Mouse (Mus musculus) left cerebral cortex, adult 2 months (tissue): ENCODE measurements around the gene Pax3. TPM values are rescaled to one million over a fixed set of nuclear protein-coding genes. Genes with fewer than 3 reads are reported as not detected.

Source experiments
- DNase-seq, 2 experiments: peaks; one replicate each; pipeline ENCODE4 v3.0.0; 2021 to 2022; ENCODE audit warnings: low spot score in 2 of 2, mixed read lengths in 1 of 2; ENCODE audit errors: extremely low spot score in 1 of 2
- H3K27ac ChIP-seq: fragments of 200-600 bp; 2 replicates; pipeline ENCODE4 v1.8.1; 2022
- H3K4me3 ChIP-seq: fragments of 200-600 bp; 2 replicates; pipeline ENCODE4 v1.8.1; 2022
- CTCF ChIP-seq: fragments of 200-600 bp; IDR thresholded peaks from 2 replicates; pipeline ENCODE4 v1.8.1; 2022; ENCODE audit warnings: antibody characterized with exemption, mild to moderate bottlenecking, moderate library complexity
- intact Hi-C: fragments of 180-260 bp; cut with DNase I; formaldehyde crosslinking; loops from one replicate; pipeline ENCODE4 v1.15.1; 2025
- total RNA-seq, 2 experiments: library from RNA; stranded (reverse); gene quantifications; 2 replicates each; pipeline ENCODE4 v1.2.3; 2021

Pax3 gene
- total RNA-seq, 2 experiments from 2014 or later, result not detected

DNA sequence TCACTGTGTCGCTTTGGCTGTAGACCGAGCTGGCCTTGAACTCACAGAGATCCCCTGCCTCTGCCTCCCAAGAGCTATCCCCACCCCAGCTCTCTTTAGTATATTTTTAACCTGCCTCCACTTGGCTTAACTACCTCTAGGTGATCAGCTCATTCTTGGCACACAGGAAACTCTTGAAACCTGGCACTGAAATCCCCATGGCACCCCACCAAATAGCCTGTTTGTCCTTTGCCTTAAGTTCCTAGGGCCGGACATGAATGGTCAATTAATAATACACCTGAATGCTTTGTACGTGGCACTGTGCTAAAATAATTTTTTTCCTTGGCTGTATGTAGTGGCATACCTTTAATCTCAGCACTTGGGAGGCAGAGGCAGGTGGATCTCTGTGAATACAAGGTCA is 41.1 kb downstream of the Pax3 start:
- no peak overlapping the region for H3K27ac ChIP-seq
- DNase-seq, result no peak
- no peak overlapping the region for H3K4me3 ChIP-seq
- no peak for TF ChIP-seq CTCF
- intact Hi-C loops, result no loop called here

DNA sequence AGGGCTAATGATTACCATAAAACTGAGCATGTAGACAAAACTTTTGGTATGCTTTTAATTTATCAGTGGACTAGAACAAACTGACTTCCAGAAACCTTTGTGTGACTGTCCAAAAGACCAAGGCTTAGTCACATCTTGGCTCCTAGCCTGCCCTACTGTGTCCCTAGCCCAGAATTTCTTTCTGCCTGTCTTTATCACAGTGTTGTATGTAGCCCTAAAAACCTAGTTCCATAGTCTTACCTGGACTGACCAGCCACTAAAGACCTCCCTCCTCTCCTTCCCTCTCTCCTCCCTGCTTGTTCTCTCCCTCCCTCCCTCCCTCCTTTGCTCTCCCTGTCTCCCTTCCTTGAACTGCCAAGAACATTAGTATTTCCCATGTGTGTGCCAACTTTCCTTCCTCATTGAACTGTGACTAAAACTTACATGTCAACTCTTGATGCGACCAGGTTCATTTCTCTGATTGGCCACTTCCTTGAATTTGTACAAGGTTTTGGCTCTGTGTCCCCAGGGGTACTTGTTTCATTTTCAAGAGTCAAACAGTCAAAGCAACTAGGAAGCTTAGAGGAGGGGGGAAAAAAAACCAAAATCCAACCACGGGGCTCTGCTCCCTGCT is 48.8 kb downstream of the Pax3 start:
- no peak for DNase-seq
- intact Hi-C loops, result no loop called here
- no peak for TF ChIP-seq CTCF

DNA sequence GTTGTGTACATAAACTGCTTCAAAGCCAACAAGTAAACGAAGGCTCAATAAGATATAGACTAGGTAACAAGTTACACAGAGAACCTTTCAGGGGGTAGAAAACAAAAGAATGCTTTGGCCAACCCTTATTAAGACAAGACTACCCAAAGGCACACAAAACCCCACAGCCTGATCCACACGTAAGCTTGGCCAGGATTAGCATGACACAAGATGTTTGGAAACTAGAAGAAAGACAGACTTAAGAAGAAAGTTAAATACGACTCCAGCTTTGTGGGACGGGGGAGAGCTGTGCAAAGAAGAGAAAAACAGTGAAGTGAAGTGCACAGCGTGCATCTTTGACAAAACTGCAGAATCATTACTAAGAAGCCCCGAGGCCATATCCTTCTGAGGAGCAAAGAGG is 53.5 kb downstream of the Pax3 start:
- Histone ChIP-seq H3K4me3 (no peak overlapping the region), H3K27ac (no peak overlapping the region)
- DNase-seq, result no peak
- intact Hi-C loops, result loop anchor here (5.0 kb wide), 1 partner anchor 54 kb away; the partner anchor contains the start of gene Pax3
- TF ChIP-seq CTCF, result no peak

More for the DNA sequence above, 48.8 kb downstream of the Pax3 start:
- Histone ChIP-seq H3K27ac (no peak overlapping the region), H3K4me3 (no peak overlapping the region)

DNA sequence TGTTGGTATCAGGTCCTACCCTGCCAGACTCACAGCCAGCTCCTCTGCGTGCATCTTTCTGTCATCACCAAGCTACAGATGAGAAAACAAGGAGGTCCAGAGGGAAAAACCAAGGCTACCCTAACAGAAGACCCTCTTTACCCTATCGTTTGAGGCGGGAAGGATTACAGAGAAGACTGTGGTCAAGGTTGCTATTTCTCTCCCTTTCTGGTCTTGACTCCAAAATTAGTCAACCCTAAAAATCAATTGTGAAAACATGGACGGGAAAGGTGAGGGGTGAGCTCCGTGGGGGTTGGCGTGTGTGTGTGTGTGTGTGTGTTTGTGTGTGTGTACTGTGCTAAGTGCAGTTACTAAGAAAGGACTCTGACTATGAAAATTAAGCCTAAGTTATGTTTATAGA is 54.0 kb downstream of the Pax3 start:
- intact Hi-C loops, result loop anchor here (5.0 kb wide), 1 partner anchor 54 kb away; the partner anchor contains the start of gene Pax3
- no peak overlapping the region for H3K27ac ChIP-seq
- H3K4me3 ChIP-seq, result no peak overlapping the region
- TF ChIP-seq CTCF, result no peak
- DNase-seq, result no peak

DNA sequence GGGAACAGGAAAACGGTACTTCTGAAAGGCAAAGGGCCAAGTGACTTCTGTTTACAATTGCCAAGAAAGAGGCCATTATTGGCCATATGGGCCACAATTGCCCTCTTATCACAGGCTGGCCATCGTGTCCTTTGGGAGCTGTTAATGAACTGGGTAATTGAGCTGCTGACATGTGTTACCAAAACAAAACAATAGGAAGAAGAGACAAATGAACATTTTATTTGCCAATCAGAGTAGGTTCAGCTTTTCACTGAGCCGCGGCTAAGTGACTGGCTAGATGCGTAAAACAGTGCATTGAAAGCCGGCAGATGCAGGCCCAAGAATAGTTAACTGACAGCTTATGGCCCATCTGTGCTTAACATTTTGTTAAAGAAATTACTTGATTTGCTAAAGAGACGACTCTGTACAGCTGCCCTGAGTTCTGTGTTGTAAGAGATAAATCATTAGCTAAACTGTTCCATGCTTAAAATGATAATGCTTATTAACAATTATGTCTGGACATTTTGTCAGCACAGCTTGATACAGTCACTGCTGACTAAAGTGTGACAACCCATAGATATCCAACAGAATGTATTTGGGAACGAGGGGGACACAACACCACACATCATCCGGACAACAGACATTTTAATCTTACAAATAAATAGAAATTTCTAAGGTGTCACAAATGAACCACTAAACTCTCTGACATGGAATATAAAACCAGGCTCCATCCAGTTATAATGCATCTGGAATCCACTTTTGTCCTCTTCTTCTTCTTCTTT is 55.0 kb downstream of the Pax3 start:
- no peak for TF ChIP-seq CTCF
- H3K4me3 ChIP-seq, result no peak overlapping the region
- intact Hi-C loops, result loop anchor here (5.0 kb wide), 1 partner anchor 55 kb away; the partner anchor contains the start of gene Pax3
- no peak overlapping the region for H3K27ac ChIP-seq
- no peak for DNase-seq

DNA sequence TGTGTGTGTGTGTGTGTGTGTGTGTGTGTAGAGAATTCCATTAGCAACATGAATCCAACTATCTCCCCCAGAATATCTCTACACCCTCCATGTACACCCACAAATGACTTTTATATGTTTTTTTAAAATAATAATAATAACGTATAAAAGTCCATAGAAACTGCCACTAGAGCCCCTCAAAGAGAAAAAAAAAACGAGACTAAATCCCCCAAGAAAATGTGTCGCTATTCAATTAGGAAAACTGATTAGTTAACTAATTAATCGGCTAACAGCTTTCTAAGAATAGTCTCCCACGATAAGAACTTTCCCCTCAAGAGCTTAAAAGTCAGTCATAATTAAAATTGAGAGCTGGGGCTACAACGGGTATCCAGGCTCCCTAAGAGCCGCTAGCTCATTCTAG is 55.6 kb downstream of the Pax3 start:
- no peak for TF ChIP-seq CTCF
- intact Hi-C loops, result loop anchor here (5.0 kb wide), 1 partner anchor 56 kb away; the partner anchor contains the start of gene Pax3
- DNase-seq, result no peak
- Histone ChIP-seq H3K27ac (no peak overlapping the region), H3K4me3 (no peak overlapping the region)

DNA sequence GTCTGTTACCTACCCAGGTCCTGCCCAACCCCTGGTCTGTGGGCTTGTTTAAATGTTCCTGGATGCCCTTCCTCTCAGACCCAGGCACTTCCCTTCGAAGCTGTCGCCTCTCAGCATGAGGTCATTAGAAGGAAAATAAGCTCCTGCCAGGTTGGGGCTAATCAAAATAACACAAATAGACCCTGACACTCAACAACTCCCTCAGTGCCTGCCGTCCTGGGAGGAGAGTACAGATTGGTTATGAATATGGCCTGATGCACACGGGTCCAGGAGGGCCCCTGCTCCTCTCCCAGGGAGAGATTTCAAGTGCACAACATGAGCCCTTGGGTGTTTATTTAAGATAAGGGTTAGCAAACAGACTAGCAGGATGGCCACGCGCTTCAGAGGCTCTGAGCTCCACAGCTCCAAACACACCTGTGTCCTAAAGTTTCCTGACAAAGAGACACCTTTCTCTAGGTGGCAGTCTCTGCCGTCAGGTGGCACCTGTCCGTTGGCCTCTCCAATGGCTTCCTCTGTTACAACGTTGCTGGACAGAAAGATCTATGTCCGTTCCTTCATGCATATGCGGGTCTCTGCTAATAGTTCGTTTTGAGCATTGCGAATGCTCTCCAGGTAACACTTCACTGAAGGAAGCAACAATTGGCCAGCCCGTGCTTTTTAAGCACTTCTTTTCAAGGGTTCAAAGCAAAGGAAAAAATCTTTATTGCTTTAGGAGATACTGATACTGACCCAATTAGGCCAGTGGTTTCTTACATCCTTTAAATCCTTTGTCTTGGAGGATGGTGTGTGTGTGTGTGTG is 56.2 kb downstream of the Pax3 start:
- Histone ChIP-seq H3K27ac (no peak overlapping the region), H3K4me3 (no peak overlapping the region)
- intact Hi-C loops, result loop anchor here (5.0 kb wide), 1 partner anchor 57 kb away; the partner anchor contains the start of gene Pax3
- DNase-seq, result no peak
- TF ChIP-seq CTCF, result no peak

DNA sequence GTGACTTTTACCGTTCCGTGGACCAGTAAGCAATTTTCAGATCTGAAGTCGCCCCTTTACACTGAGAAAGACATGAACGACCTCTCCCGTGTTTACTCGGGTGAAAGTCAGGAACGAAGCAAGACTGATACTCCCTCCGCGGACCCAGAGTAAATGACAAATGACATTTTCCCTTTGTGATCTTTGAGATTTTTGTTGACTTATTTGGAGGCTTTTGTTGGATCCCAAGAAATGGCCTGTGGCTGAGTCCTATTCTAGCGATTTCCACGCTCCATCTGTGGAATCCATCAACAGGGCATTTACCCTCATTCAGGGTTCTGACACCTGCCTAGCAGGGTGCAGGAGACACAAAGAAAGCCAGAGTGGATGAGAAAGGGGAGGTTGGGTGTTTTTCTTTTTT is 57.6 kb downstream of the Pax3 start:
- DNase-seq, result no peak
- no peak overlapping the region for H3K4me3 ChIP-seq
- no peak for TF ChIP-seq CTCF
- no peak overlapping the region for H3K27ac ChIP-seq
- intact Hi-C loops, result no loop called here

DNA sequence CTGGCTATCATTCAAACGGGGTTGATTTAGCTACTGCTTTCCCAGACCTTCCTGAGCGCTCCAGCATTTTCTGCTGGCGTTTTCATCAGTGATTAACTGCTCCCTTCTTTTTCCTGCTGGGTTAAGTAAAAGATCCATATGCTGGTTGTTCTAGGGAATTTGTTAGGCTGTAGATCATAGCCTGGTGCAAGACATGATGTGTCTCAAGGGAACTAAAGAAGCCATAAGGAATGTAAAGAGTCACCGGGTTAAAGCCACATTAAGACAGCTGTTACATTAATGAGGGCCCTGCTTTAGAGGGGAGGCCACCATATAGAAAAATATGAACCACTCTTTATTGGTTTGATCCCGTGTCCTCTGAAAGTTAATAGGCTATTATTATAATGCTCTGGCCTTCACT is 67.7 kb downstream of the Pax3 start:
- no peak for TF ChIP-seq CTCF
- DNase-seq, result no peak
- intact Hi-C loops, result no loop called here
- no peak overlapping the region for H3K4me3 ChIP-seq
- no peak overlapping the region for H3K27ac ChIP-seq

DNA sequence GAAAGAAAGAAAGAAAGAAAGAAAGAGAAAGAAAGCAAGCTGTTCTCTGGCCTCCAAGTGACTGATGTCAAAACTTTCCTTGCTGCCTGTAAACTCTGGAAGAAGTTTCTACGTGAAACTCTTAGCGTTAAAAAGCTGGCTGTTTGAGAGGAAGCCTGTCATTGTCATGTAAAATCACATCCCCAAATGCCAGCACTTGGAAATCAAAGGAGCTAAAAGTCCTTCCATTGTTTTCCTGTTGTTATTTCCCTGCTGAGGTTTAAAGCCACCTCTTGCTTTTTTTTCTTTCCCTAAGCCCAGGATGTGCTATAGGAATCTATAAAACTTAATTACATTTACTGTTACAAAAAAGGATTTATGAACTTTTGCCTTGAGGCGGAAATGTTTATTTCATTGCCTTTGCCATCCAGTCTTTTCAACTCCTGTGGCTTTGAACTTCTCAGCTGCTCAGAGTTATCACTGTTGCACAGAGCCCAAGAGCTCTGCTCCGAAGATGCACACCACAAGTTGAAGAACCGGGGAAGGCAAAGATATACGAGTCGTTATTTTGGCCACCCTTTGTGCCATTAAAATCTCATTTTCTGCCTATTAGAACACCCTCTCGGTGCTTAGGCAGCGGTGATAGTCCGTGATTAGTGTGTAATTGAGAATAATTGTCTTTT is 76.9 kb downstream of the Pax3 start:
- H3K27ac ChIP-seq, result no peak overlapping the region
- no peak overlapping the region for H3K4me3 ChIP-seq
- no peak for DNase-seq
- intact Hi-C loops, result no loop called here
- no peak for TF ChIP-seq CTCF

DNA sequence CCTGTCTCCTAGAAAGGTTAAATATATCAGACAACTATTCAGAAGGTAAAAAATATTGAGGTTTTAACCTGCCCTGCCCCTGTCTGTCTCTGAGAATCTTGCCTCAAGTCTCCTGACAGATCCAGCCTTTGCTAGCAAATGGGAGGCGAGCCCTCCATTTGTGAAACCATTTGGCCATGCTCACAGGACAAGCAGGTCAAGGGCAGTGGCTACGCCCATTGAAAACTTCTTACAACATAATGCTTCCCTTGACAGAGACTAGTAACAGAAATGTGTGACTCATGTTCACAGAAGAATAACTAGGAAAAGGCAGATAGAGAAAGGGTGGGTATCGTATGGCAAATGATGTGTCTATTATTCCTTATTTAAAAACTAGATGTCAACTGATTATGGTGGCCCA is 80.9 kb downstream of the Pax3 start:
- intact Hi-C loops, result no loop called here
- TF ChIP-seq CTCF, result no peak
- H3K4me3 ChIP-seq, result no peak overlapping the region
- H3K27ac ChIP-seq, result no peak overlapping the region
- no peak for DNase-seq
